Mouse (Mus musculus) lung, embryonic 16.5 days (tissue): ENCODE results near the gene Carmil3. TPM values are rescaled to one million over a fixed set of nuclear protein-coding genes. Genes with fewer than 3 reads are reported as not detected.
A peak's percentile ranks its signal among the peaks of the same experiment; 100 is the strongest.

Source experiments
- ATAC-seq: fragments of 200-750 bp; cut with Nextera tagmentation; 2 replicates; pipeline ENCODE4 v1.8.0; 2017; ENCODE audit warnings: low read depth, mild to moderate bottlenecking, moderate library complexity
- H3K27ac ChIP-seq: fragments of 300-500 bp; sonication (generic); 2 replicates; pipeline ENCODE4 v1.5.1; 2014; ENCODE audit warnings: mild to moderate bottlenecking, control low read depth, low read length
- H3K27me3 ChIP-seq: fragments of 300-500 bp; sonication (generic); 2 replicates; pipeline ENCODE4 v1.6.1; 2014; ENCODE audit warnings: low read depth, low read length, mixed read lengths; ENCODE audit not compliant: control insufficient read depth, insufficient read depth
- H3K36me3 ChIP-seq: fragments of 300-500 bp; sonication (generic); 2 replicates; pipeline ENCODE4 v1.6.1; 2014; ENCODE audit warnings: low read length; ENCODE audit not compliant: control insufficient read depth, insufficient read depth
- H3K4me1 ChIP-seq: fragments of 300-500 bp; sonication (generic); replicated peaks from 2 replicates; pipeline ENCODE4 v1.6.1; 2014; ENCODE audit warnings: low read length, mixed read lengths; ENCODE audit not compliant: control insufficient read depth, insufficient read depth
- H3K4me2 ChIP-seq: fragments of 300-500 bp; sonication (generic); 2 replicates; pipeline ENCODE4 v1.6.1; 2014; ENCODE audit warnings: low read depth, low read length, control low read depth
- H3K4me3 ChIP-seq: fragments of 300-500 bp; sonication (generic); 2 replicates; pipeline ENCODE4 v1.5.1; 2014; ENCODE audit warnings: mild to moderate bottlenecking, low read length, control low read depth
- H3K9ac ChIP-seq: fragments of 300-500 bp; sonication (generic); 2 replicates; pipeline ENCODE4 v1.6.1; 2014; ENCODE audit warnings: low read length, control low read depth
- H3K9me3 ChIP-seq: fragments of 300-500 bp; sonication (generic); 2 replicates; pipeline ENCODE4 v1.6.1; 2016; ENCODE audit warnings: low read length; ENCODE audit not compliant: control insufficient read depth
- WGBS: fragments of 180-500 bp; shearing (Covaris S2); extraction: QIAGEN DNeasy Blood & Tissue Kit; methylation state at CpG from one replicate; pipeline ENCODE4 v1.1.7; 2014; 5-methylcytosine and 5-hydroxymethylcytosine counted together
- polyA plus RNA-seq: library from polyadenylated mRNA; unstranded; fragments of >200 nt; fragmentation: Nextera tagmentation; extraction: Ambion mirVana; gene quantifications from 2 replicates; pipeline ENCODE4 v1.2.1, GENCODE M21; 2015

Carmil3 gene
- polyA plus RNA-seq, 1 experiment from 2014 or later = 0.98 TPM

DNA sequence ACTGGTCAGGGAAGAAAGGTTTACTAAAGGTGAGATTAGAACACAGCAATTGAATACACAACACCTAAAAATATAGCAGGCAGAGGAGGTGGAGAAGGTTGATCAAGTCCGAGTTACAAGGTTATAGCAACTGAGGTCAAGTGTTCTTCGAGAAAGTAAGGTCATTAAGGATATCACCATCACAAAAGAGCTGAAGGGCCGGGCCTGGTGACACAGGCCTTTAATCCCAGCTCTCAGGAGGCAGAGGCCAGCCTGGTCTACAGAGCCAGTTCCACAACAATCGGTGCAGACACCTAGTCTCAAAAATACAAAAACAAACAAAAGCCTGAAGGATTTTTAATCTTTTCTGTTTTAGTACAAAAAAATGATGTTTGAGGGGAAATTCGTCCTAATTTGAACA is 60.9 kb downstream of the Carmil3 start:
- 70% methylated on average over 5 of the region's 5 CpGs for WGBS

DNA sequence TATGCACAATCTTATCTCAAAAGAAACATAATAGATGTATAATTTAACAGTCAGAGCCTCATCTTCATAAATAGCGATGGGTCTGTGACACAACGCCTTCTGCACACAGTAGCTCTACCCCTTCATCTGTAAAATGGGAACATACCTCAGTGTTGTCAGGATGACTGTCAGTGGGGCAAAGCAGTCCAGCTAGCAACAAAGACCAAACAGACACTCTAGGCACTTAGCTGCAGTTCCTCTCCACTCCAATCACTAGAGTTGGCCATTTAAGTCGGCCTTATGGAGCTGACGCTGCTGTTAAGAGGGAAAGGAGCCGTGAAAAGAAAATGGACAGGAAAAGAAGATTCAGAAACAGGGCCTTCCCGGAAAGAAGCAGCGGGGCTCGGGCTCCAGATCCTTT is 61.3 kb downstream of the Carmil3 start:
- no peak overlapping the region for H3K9ac ChIP-seq
- 90% methylated on average over 8 of the region's 8 CpGs for WGBS
- H3K27ac ChIP-seq = no peak overlapping the region
- no peaks in the 10 kb centered on the region for H3K27me3 ChIP-seq
- no peak for ATAC-seq
- H3K9me3 ChIP-seq = no peaks in the 10 kb centered on the region
- H3K4me2 ChIP-seq = no peak overlapping the region
- no peak overlapping the region for H3K4me3 ChIP-seq
- peaks cover 21% of the 10 kb centered on the region for H3K36me3 ChIP-seq
- H3K4me1 ChIP-seq = peaks cover 2% of the 10 kb centered on the region

More for the DNA sequence above, 60.9 kb downstream of the Carmil3 start:
- H3K27me3 ChIP-seq = no peaks in the 10 kb centered on the region
- no peaks in the 10 kb centered on the region for H3K4me1 ChIP-seq
- peaks cover 21% of the 10 kb centered on the region for H3K36me3 ChIP-seq
- no peak overlapping the region for H3K9ac ChIP-seq
- no peak overlapping the region for H3K4me3 ChIP-seq
- no peaks in the 10 kb centered on the region for H3K9me3 ChIP-seq
- H3K27ac ChIP-seq = no peak overlapping the region
- H3K4me2 ChIP-seq = no peak overlapping the region
- ATAC-seq = no peak

DNA sequence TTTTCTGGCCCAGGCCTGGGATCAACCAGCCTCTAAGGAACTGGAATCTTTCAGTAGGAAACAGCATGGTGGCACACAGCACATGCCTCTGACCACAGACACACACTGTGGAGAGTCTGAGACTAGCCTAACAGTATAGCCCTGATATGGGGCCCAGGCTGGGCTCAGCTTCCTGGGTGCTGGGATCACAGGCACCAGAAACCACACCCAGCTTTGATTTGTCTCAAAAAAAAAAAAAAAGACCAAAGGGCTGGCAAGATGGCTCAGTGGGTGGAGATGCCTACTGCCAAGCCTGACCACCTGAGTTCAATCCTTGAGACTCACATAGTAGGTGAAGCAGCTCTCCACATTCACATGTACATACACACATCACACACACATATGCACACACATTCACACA is 64.2 kb downstream of the Carmil3 start:
- Histone ChIP-seq H3K9ac (no peak overlapping the region), H3K36me3 (peaks cover 1% of the 10 kb centered on the region), H3K4me2 (no peak overlapping the region), H3K4me3 (no peak overlapping the region), H3K27me3 (no peaks in the 10 kb centered on the region), H3K9me3 (no peaks in the 10 kb centered on the region), H3K4me1 (peaks cover 6% of the 10 kb centered on the region), H3K27ac (no peak overlapping the region)
- ATAC-seq = no peak

DNA sequence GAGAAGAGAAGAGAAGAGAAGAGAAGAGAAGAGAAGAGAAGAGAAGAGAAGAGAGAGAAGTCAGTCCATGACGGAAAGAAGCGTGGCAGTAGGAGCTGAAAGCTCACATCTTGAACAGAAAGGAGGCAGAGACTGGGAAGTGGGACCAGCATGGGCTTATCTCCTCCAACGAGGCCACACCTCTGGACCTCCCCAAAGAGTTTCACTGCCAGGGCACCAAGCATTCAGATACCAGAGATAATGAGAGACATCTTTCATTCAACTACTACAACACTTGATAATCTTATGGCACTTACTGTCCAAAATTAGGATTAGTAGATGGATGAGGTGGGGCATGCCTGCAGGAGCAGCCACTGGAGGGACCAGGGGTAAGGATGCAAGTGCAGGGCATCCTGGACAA is 65.3 kb downstream of the Carmil3 start:
- ATAC-seq = no peak
- no peak overlapping the region for H3K4me2 ChIP-seq
- no peak overlapping the region for H3K27ac ChIP-seq
- no peaks in the 10 kb centered on the region for H3K36me3 ChIP-seq
- H3K4me1 ChIP-seq = peaks cover 6% of the 10 kb centered on the region
- no peaks in the 10 kb centered on the region for H3K9me3 ChIP-seq
- no peak overlapping the region for H3K4me3 ChIP-seq
- H3K27me3 ChIP-seq = no peaks in the 10 kb centered on the region
- H3K9ac ChIP-seq = no peak overlapping the region
- 74% methylated on average over 3 of the region's 3 CpGs for whole genome bisulfite sequencing

DNA sequence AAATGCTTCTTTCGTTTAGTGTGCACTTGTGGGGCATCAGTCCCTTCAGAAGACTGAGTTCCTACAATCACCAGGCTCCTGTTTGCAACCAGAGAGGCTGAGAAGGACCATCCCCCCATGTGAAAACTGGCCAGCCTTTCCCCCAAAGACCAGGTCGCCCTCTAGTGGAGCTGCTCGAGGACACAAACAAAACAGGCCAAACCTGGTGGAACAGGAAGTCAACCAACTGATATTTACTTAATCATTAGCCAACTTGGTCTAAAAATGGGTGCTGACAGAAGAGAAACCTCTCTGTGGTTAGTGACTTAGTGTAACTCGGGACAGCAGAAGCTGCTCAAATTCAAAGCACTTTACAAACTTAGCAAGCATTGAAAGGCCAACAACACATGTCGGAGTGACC is 66.6 kb downstream of the Carmil3 start:
- H3K36me3 ChIP-seq = no peaks in the 10 kb centered on the region
- H3K4me2 ChIP-seq = no peak overlapping the region
- WGBS = 18% methylated on average over 5 of the region's 5 CpGs
- no peaks in the 10 kb centered on the region for H3K27me3 ChIP-seq
- H3K4me3 ChIP-seq = no peak overlapping the region
- peaks cover 17% of the 10 kb centered on the region for H3K4me1 ChIP-seq
- no peak for ATAC-seq
- H3K9ac ChIP-seq = no peak overlapping the region
- H3K9me3 ChIP-seq = no peaks in the 10 kb centered on the region
- H3K27ac ChIP-seq = peak overlapping the region; percentile 47; the same call in 1 of the 2 replicates

DNA sequence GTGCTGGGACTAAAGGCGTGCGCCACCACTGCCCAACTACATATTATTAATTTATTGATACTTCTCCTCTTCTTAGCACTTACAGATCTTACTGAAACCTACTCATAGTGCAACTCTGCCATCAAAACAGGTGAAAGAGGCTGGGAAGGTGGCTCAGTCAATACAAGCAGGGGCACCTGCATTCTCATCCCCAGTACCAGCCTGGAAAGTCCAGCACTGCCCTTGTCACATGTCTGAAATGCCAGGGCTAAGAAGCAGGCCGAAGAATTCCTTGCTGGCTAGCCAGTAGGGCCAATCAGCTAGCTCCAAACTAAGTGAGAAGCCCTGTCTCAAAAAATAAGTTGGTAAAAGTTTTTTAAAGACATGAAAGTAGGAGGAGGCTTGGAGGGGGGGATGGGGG is 67.1 kb downstream of the Carmil3 start:
- H3K4me1 ChIP-seq = peaks cover 20% of the 10 kb centered on the region
- no peak overlapping the region for H3K4me3 ChIP-seq
- no peaks in the 10 kb centered on the region for H3K9me3 ChIP-seq
- WGBS = 78% methylated on average over 3 of the region's 3 CpGs
- 0 out of 2 replicates have a peak overlapping the region, but pooled peaks have one; percentile 47 for H3K27ac ChIP-seq
- ATAC-seq = no peak
- no peak overlapping the region for H3K4me2 ChIP-seq
- no peak overlapping the region for H3K9ac ChIP-seq
- H3K36me3 ChIP-seq = no peaks in the 10 kb centered on the region
- no peaks in the 10 kb centered on the region for H3K27me3 ChIP-seq

Other genes with a start within 250 kb of the Carmil3 start
- gene Dhrs4, start 11.9 kb upstream of the Carmil3 start, polyA plus RNA-seq = 101 and 106 TPM in 2 replicates
- 0.19 and 0.29 TPM in 2 replicates for gene Cpne6, start 19.8 kb downstream of the Carmil3 start, polyA plus RNA-seq
- gene Nrl, start 34.3 kb downstream of the Carmil3 start, polyA plus RNA-seq = not detected in 2 replicates
- gene Pck2, start 49.6 kb downstream of the Carmil3 start, polyA plus RNA-seq = 65.3 and 69.4 TPM in 2 replicates
- gene Dcaf11, start 69.4 kb downstream of the Carmil3 start, polyA plus RNA-seq = 72.9 and 81.6 TPM in 2 replicates
- gene A730061H03Rik, start 69.8 kb downstream of the Carmil3 start, polyA plus RNA-seq = 1.3 and 2.4 TPM in 2 replicates
- 4.7 and 5.2 TPM in 2 replicates for gene Fitm1, start 85.0 kb downstream of the Carmil3 start, polyA plus RNA-seq
- 175 and 179 TPM in 2 replicates for gene Psme1, start 87.5 kb downstream of the Carmil3 start, polyA plus RNA-seq
- 6.4 and 7.3 TPM in 2 replicates for gene Emc9, start 94.7 kb downstream of the Carmil3 start, polyA plus RNA-seq
- gene Psme2, start 100.5 kb downstream of the Carmil3 start, polyA plus RNA-seq = 247 and 250 TPM in 2 replicates
- 17.6 and 18.1 TPM in 2 replicates for gene Rnf31, start 101.1 kb downstream of the Carmil3 start, polyA plus RNA-seq
- 12.9 and 15.6 TPM in 2 replicates for gene Irf9, start 112.9 kb downstream of the Carmil3 start, polyA plus RNA-seq
- 23.0 and 23.4 TPM in 2 replicates for gene Rec8, start 127.4 kb downstream of the Carmil3 start, polyA plus RNA-seq
- 72.5 and 78.7 TPM in 2 replicates for gene Ipo4, start 145.3 kb downstream of the Carmil3 start, polyA plus RNA-seq
- gene Gm49378, start 147.2 kb downstream of the Carmil3 start, polyA plus RNA-seq = 1.5 and 1.8 TPM in 2 replicates
- 121 and 125 TPM in 2 replicates for gene Tm9sf1, start 153.2 kb downstream of the Carmil3 start, polyA plus RNA-seq
- gene Tssk4, start 159.5 kb downstream of the Carmil3 start, polyA plus RNA-seq = 0.73 and 0.74 TPM in 2 replicates
- 52.0 and 57.0 TPM in 2 replicates for gene Mdp1, start 169.9 kb downstream of the Carmil3 start, polyA plus RNA-seq
- 62.2 and 67.1 TPM in 2 replicates for gene Gmpr2, start 181.3 kb downstream of the Carmil3 start, polyA plus RNA-seq
- gene Nedd8, start 181.5 kb downstream of the Carmil3 start, polyA plus RNA-seq = 499 and 508 TPM in 2 replicates
- gene Tinf2, start 191.2 kb downstream of the Carmil3 start, polyA plus RNA-seq = 45.5 and 46.2 TPM in 2 replicates
- 3.2 and 6.0 TPM in 2 replicates for gene Tgm1, start 223.3 kb downstream of the Carmil3 start, polyA plus RNA-seq
- 34.2 and 35.0 TPM in 2 replicates for gene Rabggta, start 231.6 kb downstream of the Carmil3 start, polyA plus RNA-seq